Mouse (Mus musculus) Patski (cell line): Measurements from ENCODE around the gene Trpc1. TPM values are rescaled to one million over a fixed set of nuclear protein-coding genes. Genes with fewer than 3 reads are reported as not detected.

Source experiments
- ATAC-seq: fragments of 100-300 bp; one replicate; pipeline ENCODE4 v1.8.0; 2021
- CTCF ChIA-PET: fragments of 350-600 bp; sonication (Branson Sonifier 250); formaldehyde crosslinking; loops from one replicate; lab custom pipeline; 2022; ENCODE audit warnings: inconsistent platforms; lab: Charles Lee
- POLR2A ChIA-PET: fragments of 350-600 bp; sonication (Branson Sonifier 250); formaldehyde crosslinking; loops from one replicate; lab custom pipeline; 2022; ENCODE audit warnings: antibody characterized with exemption, inconsistent platforms; lab: Charles Lee
- DNase-seq: peaks from one replicate; pipeline ENCODE4 v3.0.0-alpha.2; 2011; ENCODE audit warnings: low read depth, low spot score
- H3K27me3 ChIP-seq: fragments of 371-371 bp; one replicate; pipeline ENCODE4 v1.5.1; 2021
- CTCF ChIP-seq: fragments of 100-300 bp; IDR thresholded peaks from one replicate; pipeline ENCODE4 v1.5.1; 2021
- in situ Hi-C: fragments of 300-500 bp; cut with MboI; formaldehyde crosslinking; loops from 3 replicates; pipeline ENCODE4 v1.11.1; 2018; ENCODE audit warnings: low pct_unique_long_range_greater_than_20kb, mixed read lengths
- polyA plus RNA-seq: library from polyadenylated mRNA; unstranded; gene quantifications from one replicate; pipeline ENCODE4 v1.2.3, GENCODE M21; 2021

Gene Trpc1
- polyA plus RNA-seq, 1 experiment from 2014 or later, result 7.0 TPM

- no peak for DNase-seq
- CTCF ChIA-PET, result interaction anchor here (1.0 kb wide), 1 partner anchor 40 kb away, joined by 3 read pairs; no protein-coding TSS in a partner anchor
- no peak for ATAC-seq
- in situ Hi-C loops, result no loop called here
- H3K27me3 ChIP-seq, result peaks cover 22% of the 10 kb centered on the region
- POLR2A ChIA-PET, result interaction anchor here (0.6 kb wide), 2 partner anchors 23 to 70 kb away, joined by 3 to 4 read pairs; no protein-coding TSS in a partner anchor
- no peak for TF ChIP-seq CTCF
These were observed 12.1 kb upstream of the Trpc1 start for GRCm38 (mm10) chr9:95762228-95762627.

GRCm38 (mm10) chr9:95761381-95761780 is 11.2 kb upstream of the Trpc1 start:
- ChIA-PET POLR2A (no interaction called here), CTCF (no interaction called here)
- DNase-seq (no peak), ATAC-seq (no peak)
- no peak for TF ChIP-seq CTCF
- peaks cover 28% of the 10 kb centered on the region for H3K27me3 ChIP-seq
- in situ Hi-C loops, result no loop called here

GRCm38 (mm10) chr9:95750746-95751145 is 571 bp upstream of the Trpc1 start:
- ChIA-PET POLR2A (interaction anchor here (1.4 kb wide), 1 partner anchor 12 kb away, joined by 3 read pairs; no protein-coding TSS in a partner anchor), CTCF (no interaction called here)
- in situ Hi-C loops, result loop anchor here (10.0 kb wide), 1 partner anchor 94 kb away; the partner anchor contains the start of gene Pls1
- H3K27me3 ChIP-seq, result peaks cover 47% of the 10 kb centered on the region
- DNase-seq (no peak), ATAC-seq (no peak)
- no peak for TF ChIP-seq CTCF

- CTCF ChIA-PET, result interaction anchor here (0.9 kb wide), 1 partner anchor 27 kb away, joined by 3 read pairs; no protein-coding TSS in a partner anchor
- ATAC-seq (peak; percentile 33), DNase-seq (no peak)
- peaks cover 35% of the 10 kb centered on the region for H3K27me3 ChIP-seq
- in situ Hi-C loops, result no loop called here
- TF ChIP-seq CTCF, result no peak
- POLR2A ChIA-PET, result interaction anchor here (0.6 to 1.4 kb wide), 4 partner anchors 8 to 269 kb away, joined by 3 to 5 read pairs (median 3); no protein-coding TSS in a partner anchor
These were observed 680 bp downstream of the Trpc1 start for GRCm38 (mm10) chr9:95749461-95749928.

GRCm38 (mm10) chr9:95747298-95747697 is 2.9 kb downstream of the Trpc1 start:
- ATAC-seq, result no peak
- ChIA-PET POLR2A (no interaction called here), CTCF (no interaction called here)
- TF ChIP-seq CTCF, result no peak
- in situ Hi-C loops, result no loop called here
- no peak for DNase-seq
- peaks cover 15% of the 10 kb centered on the region for H3K27me3 ChIP-seq

GRCm38 (mm10) chr9:95744845-95745613 is 5.1 kb downstream of the Trpc1 start:
- no peak for ATAC-seq
- POLR2A ChIA-PET, result no interaction called here
- in situ Hi-C loops, result no loop called here
- no peaks in the 10 kb centered on the region for H3K27me3 ChIP-seq
- TF ChIP-seq CTCF, result no peak
- DNase-seq, result no peak
- CTCF ChIA-PET, result no interaction called here

GRCm38 (mm10) chr9:95736238-95736637 is 13.9 kb downstream of the Trpc1 start:
- no peak for DNase-seq
- in situ Hi-C loops, result no loop called here
- ChIA-PET CTCF (interaction anchor here (2.4 kb wide), 1 partner anchor 116 kb away, joined by 12 read pairs; no protein-coding TSS in a partner anchor), POLR2A (no interaction called here)
- TF ChIP-seq CTCF, result peak; percentile 56
- H3K27me3 ChIP-seq, result no peaks in the 10 kb centered on the region
- ATAC-seq, result no peak

GRCm38 (mm10) chr9:95712574-95712973 is 37.6 kb downstream of the Trpc1 start:
- H3K27me3 ChIP-seq, result no peaks in the 10 kb centered on the region
- TF ChIP-seq CTCF, result no peak
- in situ Hi-C loops, result no loop called here
- CTCF ChIA-PET, result no interaction called here
- no peak for DNase-seq
- POLR2A ChIA-PET, result no interaction called here
- no peak for ATAC-seq

GRCm38 (mm10) chr9:95708943-95709342 is 41.2 kb downstream of the Trpc1 start:
- in situ Hi-C loops, result no loop called here
- POLR2A ChIA-PET, result no interaction called here
- TF ChIP-seq CTCF, result peak; percentile 57

GRCm38 (mm10) chr9:95705371-95705770 is 44.8 kb downstream of the Trpc1 start:
- no peaks in the 10 kb centered on the region for H3K27me3 ChIP-seq
- no peak for ATAC-seq
- no peak for DNase-seq
- CTCF ChIA-PET, result no interaction called here
- no peak for TF ChIP-seq CTCF
- POLR2A ChIA-PET, result no interaction called here
- in situ Hi-C loops, result no loop called here

More at GRCm38 (mm10) chr9:95708943-95709342, 41.2 kb downstream of the Trpc1 start:
- no peaks in the 10 kb centered on the region for H3K27me3 ChIP-seq
- DNase-seq (no peak), ATAC-seq (no peak)
- CTCF ChIA-PET, result interaction anchor here (0.8 to 2.3 kb wide), 3 partner anchors 9 to 182 kb away, joined by 3 to 9 read pairs (median 6); no protein-coding TSS in a partner anchor

GRCm38 (mm10) chr9:95704078-95704477 is 46.1 kb downstream of the Trpc1 start:
- ChIA-PET POLR2A (interaction anchor here (1.3 kb wide), 1 partner anchor 9 kb away, joined by 6 read pairs; no protein-coding TSS in a partner anchor), CTCF (interaction anchor here (1.4 to 1.6 kb wide), 2 partner anchors 9 to 179 kb away, joined by 3 to 5 read pairs; no protein-coding TSS in a partner anchor)
- TF ChIP-seq CTCF, result no peak
- no peak for DNase-seq
- in situ Hi-C loops, result no loop called here
- ATAC-seq, result no peak
- H3K27me3 ChIP-seq, result no peaks in the 10 kb centered on the region
